Mouse (Mus musculus) lung, embryonic 14.5 days (tissue): ENCODE measurements around the gene Olfr1502. TPM values are rescaled to one million over a fixed set of nuclear protein-coding genes. Genes with fewer than 3 reads are reported as not detected.
"Not testable (repeated sequence)": the region's sequence is repeated elsewhere in the genome, so short reads cannot be mapped to it uniquely, and the experiment has no call there.

Experiments
- ATAC-seq: fragments of 200-750 bp; cut with Nextera tagmentation; 2 replicates; pipeline ENCODE4 v1.8.0; 2017; ENCODE audit warnings: mild to moderate bottlenecking, moderate TSS enrichment, moderate library complexity; ENCODE audit not compliant: insufficient read depth
- DNase-seq: peaks from one replicate; pipeline ENCODE4 v3.0.0-alpha.2; 2015
- H3K27ac ChIP-seq: fragments of 300-500 bp; sonication (generic); 2 replicates; pipeline ENCODE4 v1.5.1; 2014; ENCODE audit warnings: low read depth, mild to moderate bottlenecking, moderate library complexity
- H3K27me3 ChIP-seq: fragments of 300-500 bp; sonication (generic); 2 replicates; pipeline ENCODE4 v1.6.1; 2014; ENCODE audit warnings: low read length, control low read depth; ENCODE audit not compliant: insufficient read depth
- H3K36me3 ChIP-seq: fragments of 300-500 bp; sonication (generic); 2 replicates; pipeline ENCODE4 v1.6.1; 2014; ENCODE audit warnings: control low read depth; ENCODE audit not compliant: insufficient read depth
- H3K4me1 ChIP-seq: fragments of 300-500 bp; sonication (generic); 2 replicates; pipeline ENCODE4 v1.6.1; 2014; ENCODE audit warnings: antibody characterized with exemption, control low read depth; ENCODE audit not compliant: insufficient read depth
- H3K4me2 ChIP-seq: fragments of 300-500 bp; sonication (generic); 2 replicates; pipeline ENCODE4 v1.6.1; 2014; ENCODE audit warnings: mild to moderate bottlenecking
- H3K4me3 ChIP-seq: fragments of 300-500 bp; sonication (generic); 2 replicates; pipeline ENCODE4 v1.5.1; 2014; ENCODE audit warnings: low read depth, low read length
- H3K9ac ChIP-seq: fragments of 300-500 bp; sonication (generic); 2 replicates; pipeline ENCODE4 v1.6.1; 2014
- H3K9me3 ChIP-seq: fragments of 300-500 bp; sonication (generic); 2 replicates; pipeline ENCODE4 v1.6.1; 2016; ENCODE audit warnings: low read depth, low read length, control low read depth
- CTCF ChIP-seq: IDR thresholded peaks from 2 replicates; pipeline ENCODE4 v1.5.1; 2016; ENCODE audit warnings: antibody characterized with exemption, low read depth
- WGBS: fragments of 180-500 bp; shearing (Covaris S2); extraction: QIAGEN DNeasy Blood & Tissue Kit; methylation state at CpG from one replicate; pipeline ENCODE4 v1.1.7; 2014; 5-methylcytosine and 5-hydroxymethylcytosine counted together
- polyA plus RNA-seq: library from polyadenylated mRNA; unstranded; fragments of >200 nt; fragmentation: Nextera tagmentation; extraction: Ambion mirVana; gene quantifications from 2 replicates; pipeline ENCODE4 v1.2.1, GENCODE M21; 2014

The Olfr1502 gene
- polyA plus RNA-seq = not detected in 2 replicates

- no peaks in the 10 kb centered on the region for H3K4me1 ChIP-seq
- H3K4me3 ChIP-seq = no peak within 1 kb of the TSS
- no peak for ATAC-seq
- no peaks in the 10 kb centered on the region for H3K9me3 ChIP-seq
- DNase-seq = no peak
- WGBS = 75% methylated on average over 1 of the region's 1 CpGs
- H3K27me3 ChIP-seq = no peaks in the 10 kb centered on the region
- H3K36me3 ChIP-seq = no peaks in the 10 kb centered on the region
- no peak within 1 kb of the TSS for H3K4me2 ChIP-seq
- no peak within 1 kb of the TSS for H3K9ac ChIP-seq
- no peak for TF ChIP-seq CTCF
- H3K27ac ChIP-seq = no peak within 1 kb of the TSS
Observed at GRCm38 (mm10) chr19:13861495-13861894, at the start of gene Olfr1502. TSS of gene Olfr1502 (plus strand) at chr19:13861795.

- no peaks in the 10 kb centered on the region for H3K4me1 ChIP-seq
- no peak overlapping the region for H3K4me2 ChIP-seq
- DNase-seq (no peak), ATAC-seq (no peak)
- H3K27me3 ChIP-seq = no peaks in the 10 kb centered on the region
- 52% methylated on average over 2 of the region's 2 CpGs for WGBS
- no peaks in the 10 kb centered on the region for H3K9me3 ChIP-seq
- no peaks in the 10 kb centered on the region for H3K36me3 ChIP-seq
- no peak overlapping the region for H3K4me3 ChIP-seq
- TF ChIP-seq CTCF = peak; percentile 25; the same call in 1 of the 2 replicates
- no peak overlapping the region for H3K9ac ChIP-seq
- no peak overlapping the region for H3K27ac ChIP-seq
Observed at GRCm38 (mm10) chr19:13812823-13813222, 48.8 kb upstream of the Olfr1502 start.

GRCm38 (mm10) chr19:13818827-13819226 is 42.8 kb upstream of the Olfr1502 start:
- DNase-seq (peak; percentile 37), ATAC-seq (no peak)
- Histone ChIP-seq H3K4me3 (no peak overlapping the region), H3K9ac (no peak overlapping the region), H3K4me2 (no peak overlapping the region), H3K27me3 (no peaks in the 10 kb centered on the region), H3K4me1 (no peaks in the 10 kb centered on the region), H3K27ac (no peak overlapping the region), H3K9me3 (no peaks in the 10 kb centered on the region), H3K36me3 (no peaks in the 10 kb centered on the region)
- peak; percentile 46 for TF ChIP-seq CTCF
- WGBS = 32% methylated on average over 5 of the region's 5 CpGs

- no peaks in the 10 kb centered on the region for H3K4me1 ChIP-seq
- H3K9ac ChIP-seq = no peak within 1 kb of the TSS
- H3K9me3 ChIP-seq = no peaks in the 10 kb centered on the region
- TF ChIP-seq CTCF = no peak
- H3K4me3 ChIP-seq = no peak within 1 kb of the TSS
- no peak within 1 kb of the TSS for H3K4me2 ChIP-seq
- ATAC-seq (no peak), DNase-seq (no peak)
- H3K27ac ChIP-seq = no peak within 1 kb of the TSS
- H3K36me3 ChIP-seq = no peaks in the 10 kb centered on the region
- H3K27me3 ChIP-seq = no peaks in the 10 kb centered on the region
Observed at GRCm38 (mm10) chr19:13819347-13819746, 42.2 kb upstream of the Olfr1502 start, which contains the start of gene Olfr1499. TSS of gene Olfr1499 (minus strand) at chr19:13819447.

GRCm38 (mm10) chr19:13820847-13821246 is 40.7 kb upstream of the Olfr1502 start:
- Histone ChIP-seq H3K9ac (no peak overlapping the region), H3K9me3 (no peaks in the 10 kb centered on the region), H3K27me3 (no peaks in the 10 kb centered on the region), H3K4me3 (no peak overlapping the region), H3K4me2 (no peak overlapping the region), H3K27ac (no peak overlapping the region), H3K4me1 (no peaks in the 10 kb centered on the region), H3K36me3 (no peaks in the 10 kb centered on the region)
- DNase-seq (no peak), ATAC-seq (no peak)
- WGBS = 57% methylated on average over 5 of the region's 5 CpGs
- TF ChIP-seq CTCF = no peak

DNA sequence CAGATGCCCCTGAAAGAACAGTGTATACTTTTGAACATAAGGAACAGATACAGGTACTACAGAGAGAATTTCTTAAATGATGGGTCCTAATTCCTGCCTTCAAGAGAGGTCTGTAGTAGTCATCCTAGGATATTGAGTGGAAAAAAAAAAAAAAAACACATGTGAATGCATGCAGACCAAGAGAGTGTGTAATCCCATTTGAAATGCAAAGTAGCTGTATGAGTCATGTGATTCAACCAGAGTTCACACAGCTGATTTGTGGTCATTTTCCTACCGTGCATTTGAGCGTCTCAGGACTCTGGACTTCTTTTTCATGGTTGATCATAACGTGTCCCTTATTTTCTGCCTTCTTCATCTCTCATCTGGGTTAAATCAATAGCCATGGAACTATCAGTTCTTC is 33.1 kb upstream of the Olfr1502 start:
- H3K9me3 ChIP-seq = no peaks in the 10 kb centered on the region
- H3K9ac ChIP-seq = no peak overlapping the region
- no peak for DNase-seq
- 78% methylated on average over 3 of the region's 3 CpGs for whole genome bisulfite sequencing
- H3K4me2 ChIP-seq = no peak overlapping the region
- H3K4me1 ChIP-seq = no peaks in the 10 kb centered on the region
- no peak for ATAC-seq
- no peak overlapping the region for H3K27ac ChIP-seq
- H3K27me3 ChIP-seq = no peaks in the 10 kb centered on the region
- no peak for TF ChIP-seq CTCF
- no peak overlapping the region for H3K4me3 ChIP-seq
- no peaks in the 10 kb centered on the region for H3K36me3 ChIP-seq

DNA sequence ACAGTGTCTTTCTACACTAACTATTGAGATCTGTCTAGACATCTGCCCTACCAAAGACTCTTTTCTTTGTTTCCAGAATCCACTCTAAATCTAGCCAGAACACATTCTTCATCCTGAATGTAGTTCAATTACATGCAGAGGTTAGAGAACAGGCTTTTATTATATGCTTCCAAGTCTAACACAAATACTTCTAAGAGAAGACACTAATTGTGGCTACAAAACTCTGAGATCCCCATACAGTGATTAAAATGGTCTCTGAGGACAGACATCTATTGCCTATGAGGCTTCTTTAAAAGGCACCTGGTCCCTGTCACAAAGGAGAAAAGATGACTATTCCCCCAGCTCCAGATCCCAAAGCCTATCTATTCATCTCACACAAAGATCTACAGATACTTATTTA is 31.2 kb upstream of the Olfr1502 start, which contains the start of gene Olfr1500:
Gene Olfr1500, minus strand, starts transcription at position 101 of the 400 bp plus-strand sequence.
- Histone ChIP-seq H3K27me3 (no peaks in the 10 kb centered on the region), H3K9ac (no peak within 1 kb of the TSS), H3K36me3 (no peaks in the 10 kb centered on the region), H3K4me3 (no peak within 1 kb of the TSS), H3K27ac (no peak within 1 kb of the TSS), H3K9me3 (no peaks in the 10 kb centered on the region), H3K4me2 (no peak within 1 kb of the TSS), H3K4me1 (no peaks in the 10 kb centered on the region)
- TF ChIP-seq CTCF = no peak
- ATAC-seq = no peak
- DNase-seq = no peak

DNA sequence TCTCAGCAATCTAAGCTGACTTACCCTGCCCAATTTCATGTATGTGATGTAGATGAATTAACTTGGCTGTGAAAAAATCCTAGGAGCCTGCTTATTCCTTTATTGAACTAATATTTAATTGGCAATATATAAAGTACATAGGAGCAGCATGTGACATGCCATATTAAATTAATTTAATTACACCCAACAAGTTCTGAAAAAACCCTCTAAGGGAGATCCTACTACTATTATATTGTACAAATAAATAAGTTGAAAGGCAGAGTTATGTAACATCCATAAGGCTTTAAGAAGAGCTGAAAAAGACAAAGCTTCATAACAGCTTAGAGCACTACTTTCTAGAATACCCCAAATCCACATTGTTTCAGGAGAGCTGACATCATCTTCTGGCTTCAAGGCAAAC is 11.0 kb upstream of the Olfr1502 start, which contains the start of gene Olfr1501:
Gene Olfr1501, minus strand, starts transcription at position 101 of the 400 bp plus-strand sequence.
- H3K4me1 ChIP-seq, H3K9ac ChIP-seq, ATAC-seq, H3K9me3 ChIP-seq, H3K4me3 ChIP-seq, H3K36me3 ChIP-seq, H3K27ac ChIP-seq, H3K27me3 ChIP-seq, DNase-seq, H3K4me2 ChIP-seq: not testable (repeated sequence)
